Mouse (Mus musculus): ENCODE results near the gene Hoxa6.
A peak's percentile ranks its signal among the peaks of the same experiment; 100 is the strongest.

Hoxa6 gene

GRCm38 (mm10) chr6:52241001-52241621 lies 32.6 kb upstream of the Hoxa6 start:
- no peak for DNase-seq (ENCODE audit: low spot score in 2 of 2)

DNA sequence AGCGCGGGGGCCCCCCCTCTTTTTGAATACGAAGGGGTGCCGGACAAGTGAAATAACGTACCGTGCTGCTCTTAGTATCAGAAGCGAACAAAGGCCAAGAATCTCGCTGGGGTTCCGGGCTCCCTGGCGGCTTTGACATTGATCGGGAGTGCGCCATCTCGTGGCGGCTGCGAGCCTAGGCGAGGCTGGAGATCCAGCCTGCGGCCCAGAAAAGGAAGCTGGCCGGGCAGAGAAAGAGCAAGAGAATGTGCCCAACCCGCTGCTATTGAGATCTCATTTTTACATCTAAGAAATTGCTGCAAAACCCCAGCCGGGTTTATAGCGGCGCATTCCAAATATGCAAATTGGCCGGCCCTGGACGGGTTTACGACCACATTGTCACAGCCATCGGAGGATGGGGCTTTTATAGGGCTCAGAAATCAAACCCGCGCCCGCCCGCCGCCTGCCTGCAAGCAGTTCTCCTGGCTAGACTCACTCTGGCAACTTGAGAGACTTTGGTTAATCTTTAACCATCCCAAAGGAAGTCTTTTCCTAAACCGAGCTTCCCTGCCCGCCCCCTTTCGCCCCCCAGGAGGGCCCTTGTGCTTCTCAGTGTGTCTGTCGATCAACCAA lies 32.0 kb upstream of the Hoxa6 start, which contains the start of gene Hoxa10:
Hoxa10 (minus strand) TSS at position 466 of the 612 bp plus-strand sequence.
- DNase-seq (ENCODE audit: low spot score in 2 of 2): peak; percentile 55 to 78

GRCm38 (mm10) chr6:52239625-52240388 lies 31.3 kb upstream of the Hoxa6 start:
- DNase-seq (ENCODE audit: low spot score in 2 of 2): no peak

DNA sequence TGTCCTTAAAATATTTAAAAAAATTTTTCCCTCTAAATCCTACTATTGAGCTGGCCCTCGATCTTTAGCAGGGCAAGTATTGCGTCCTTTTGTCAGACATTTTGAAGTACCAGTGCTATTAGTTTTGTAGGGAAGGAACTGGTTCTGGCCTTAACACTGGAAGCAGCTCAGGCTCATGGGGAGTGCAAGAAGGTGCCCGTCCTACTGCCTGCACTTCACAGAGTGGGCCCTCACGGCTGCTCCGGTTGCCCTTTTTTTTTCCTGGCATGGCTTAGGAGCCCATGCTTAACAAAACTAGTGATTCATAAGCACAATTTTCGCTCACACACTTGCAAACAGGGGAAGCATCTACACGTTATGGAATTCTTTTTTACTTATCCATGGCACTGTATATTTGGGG lies 30.5 kb upstream of the Hoxa6 start:
- DNase-seq (ENCODE audit: low spot score in 2 of 2): no peak

DNA sequence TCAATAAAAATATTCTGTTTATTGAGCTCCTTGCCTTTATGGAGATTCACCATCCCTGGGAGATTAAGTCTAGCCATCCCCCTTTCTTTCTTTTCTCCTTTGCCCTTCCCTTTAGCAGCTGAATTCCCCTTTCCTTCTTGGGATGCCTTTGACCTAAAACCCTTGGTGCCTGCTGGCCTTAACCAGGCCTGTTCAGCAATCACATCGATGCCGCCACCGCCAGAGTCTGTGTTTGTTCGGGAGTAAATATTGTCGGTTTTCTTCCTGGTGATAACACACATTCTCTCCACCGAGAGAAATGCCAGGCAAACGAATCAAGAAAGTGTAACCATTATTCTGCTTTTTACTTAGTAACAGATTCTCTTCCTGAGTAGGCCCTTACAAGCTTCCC lies 29.6 kb upstream of the Hoxa6 start:
- no peak for DNase-seq (ENCODE audit: low spot score in 2 of 2)

DNA sequence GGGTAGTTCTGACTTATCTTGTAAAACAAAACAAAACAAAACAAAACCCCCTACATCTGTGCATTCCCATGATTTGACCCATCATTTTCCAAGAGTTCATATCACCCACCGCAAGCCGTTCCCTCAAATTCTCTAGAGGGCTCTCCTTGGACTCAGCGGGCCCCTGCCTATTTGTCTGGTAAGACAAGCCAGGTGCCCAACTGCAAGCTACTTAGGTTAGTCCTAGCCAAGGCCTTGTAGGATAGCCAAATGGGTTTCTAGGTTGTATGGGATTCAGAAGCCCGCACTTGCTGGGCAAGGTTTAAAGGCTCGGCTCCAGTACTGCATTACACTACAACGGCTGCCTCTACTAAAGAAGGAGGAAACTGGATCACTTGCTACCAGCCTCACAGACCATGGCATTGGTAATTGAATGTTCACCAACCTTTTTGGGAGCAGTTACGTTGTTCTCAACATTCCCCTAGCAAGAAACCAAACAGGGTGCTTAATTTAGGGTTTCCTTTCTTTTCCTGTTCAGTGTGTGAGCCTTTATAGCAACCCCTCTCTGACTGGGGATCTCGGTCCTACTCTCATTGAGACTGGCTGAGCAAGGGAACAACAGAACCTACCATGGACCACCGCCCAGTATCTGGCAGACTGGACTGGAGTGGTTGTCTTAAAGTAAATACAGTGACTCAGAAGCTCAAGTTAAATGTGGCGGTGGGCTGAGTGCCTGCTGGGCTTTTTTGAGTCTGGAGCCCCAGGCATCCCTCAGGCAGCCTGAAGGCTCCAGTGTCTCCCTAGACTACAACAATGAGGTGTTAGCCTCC lies 29.0 kb upstream of the Hoxa6 start:
- DNase-seq (ENCODE audit: low spot score in 2 of 2): no peak

GRCm38 (mm10) chr6:52236806-52237205 lies 28.3 kb upstream of the Hoxa6 start:
- no peak for DNase-seq (ENCODE audit: low spot score in 2 of 2)

DNA sequence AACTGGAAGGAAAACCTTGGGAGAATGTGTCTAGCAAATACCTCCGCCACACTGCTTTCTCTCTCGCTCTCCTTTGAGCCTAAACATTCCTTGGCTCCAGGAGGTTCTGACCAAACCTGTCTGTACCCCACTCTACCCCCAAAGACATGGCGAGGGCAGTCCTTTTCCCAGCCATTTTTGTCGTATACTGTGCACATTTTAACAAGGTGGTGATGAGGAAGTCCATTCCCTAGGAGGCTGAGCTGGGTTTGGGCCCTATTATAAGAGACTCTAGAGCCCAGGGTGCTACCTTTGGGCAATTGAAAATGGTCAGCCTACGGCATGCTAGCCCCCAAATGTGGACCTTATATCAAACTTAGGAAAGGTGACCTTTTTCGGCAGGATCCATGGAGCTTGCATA lies 27.3 kb upstream of the Hoxa6 start:
- DNase-seq (ENCODE audit: low spot score in 2 of 2): no peak

GRCm38 (mm10) chr6:52235267-52235666 lies 26.7 kb upstream of the Hoxa6 start:
- DNase-seq (ENCODE audit: low spot score in 2 of 2): no peak

- no peak for DNase-seq (ENCODE audit: low spot score in 2 of 2)
Measured at GRCm38 (mm10) chr6:52234428-52235140, 26.1 kb upstream of the Hoxa6 start.

- DNase-seq (ENCODE audit: low spot score in 2 of 2): no peak
Measured at GRCm38 (mm10) chr6:52233546-52234427, 25.3 kb upstream of the Hoxa6 start.

DNA sequence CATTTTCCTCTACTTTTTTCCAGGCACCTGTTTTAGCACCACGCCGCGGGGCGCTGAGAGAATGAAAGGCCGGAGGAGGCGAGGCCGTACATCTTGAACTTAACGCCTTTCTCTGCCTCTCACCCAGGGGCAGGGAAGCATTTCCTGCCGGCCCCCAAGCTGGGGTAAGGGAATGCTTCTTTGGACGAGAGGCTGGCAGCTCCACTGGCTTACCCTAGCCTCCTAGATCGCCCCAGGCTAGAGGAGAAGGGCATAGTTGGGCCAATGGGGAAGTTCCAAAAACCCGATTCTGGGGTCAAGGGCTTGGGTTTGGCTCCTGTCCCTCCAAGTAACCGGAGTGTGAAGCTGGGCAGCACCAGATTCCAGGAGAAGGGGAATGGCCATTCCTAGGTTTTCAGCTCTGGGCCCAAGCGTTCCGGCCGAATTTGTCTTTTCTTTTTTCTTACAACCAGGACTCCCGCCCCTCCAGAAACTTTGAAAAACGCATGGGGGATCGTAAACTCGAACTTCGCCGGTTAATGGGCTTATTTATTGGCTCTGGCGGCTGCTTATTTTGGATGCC lies 24.5 kb upstream of the Hoxa6 start:
- no peak for DNase-seq (ENCODE audit: low spot score in 2 of 2)

GRCm38 (mm10) chr6:52232568-52232965 lies 24.0 kb upstream of the Hoxa6 start:
- no peak for DNase-seq (ENCODE audit: low spot score in 2 of 2)

GRCm38 (mm10) chr6:52231885-52232567 lies 23.5 kb upstream of the Hoxa6 start:
- no peak for DNase-seq (ENCODE audit: low spot score in 2 of 2)

GRCm38 (mm10) chr6:52230516-52231165 lies 22.1 kb upstream of the Hoxa6 start, which contains the start of gene Hoxa9:
Hoxa9 (minus strand) TSS chr6:52231089.
- no peak for DNase-seq (ENCODE audit: low spot score in 2 of 2)

- DNase-seq (ENCODE audit: low spot score in 2 of 2): no peak
Measured at GRCm38 (mm10) chr6:52229558-52230416, 21.3 kb upstream of the Hoxa6 start.

DNA sequence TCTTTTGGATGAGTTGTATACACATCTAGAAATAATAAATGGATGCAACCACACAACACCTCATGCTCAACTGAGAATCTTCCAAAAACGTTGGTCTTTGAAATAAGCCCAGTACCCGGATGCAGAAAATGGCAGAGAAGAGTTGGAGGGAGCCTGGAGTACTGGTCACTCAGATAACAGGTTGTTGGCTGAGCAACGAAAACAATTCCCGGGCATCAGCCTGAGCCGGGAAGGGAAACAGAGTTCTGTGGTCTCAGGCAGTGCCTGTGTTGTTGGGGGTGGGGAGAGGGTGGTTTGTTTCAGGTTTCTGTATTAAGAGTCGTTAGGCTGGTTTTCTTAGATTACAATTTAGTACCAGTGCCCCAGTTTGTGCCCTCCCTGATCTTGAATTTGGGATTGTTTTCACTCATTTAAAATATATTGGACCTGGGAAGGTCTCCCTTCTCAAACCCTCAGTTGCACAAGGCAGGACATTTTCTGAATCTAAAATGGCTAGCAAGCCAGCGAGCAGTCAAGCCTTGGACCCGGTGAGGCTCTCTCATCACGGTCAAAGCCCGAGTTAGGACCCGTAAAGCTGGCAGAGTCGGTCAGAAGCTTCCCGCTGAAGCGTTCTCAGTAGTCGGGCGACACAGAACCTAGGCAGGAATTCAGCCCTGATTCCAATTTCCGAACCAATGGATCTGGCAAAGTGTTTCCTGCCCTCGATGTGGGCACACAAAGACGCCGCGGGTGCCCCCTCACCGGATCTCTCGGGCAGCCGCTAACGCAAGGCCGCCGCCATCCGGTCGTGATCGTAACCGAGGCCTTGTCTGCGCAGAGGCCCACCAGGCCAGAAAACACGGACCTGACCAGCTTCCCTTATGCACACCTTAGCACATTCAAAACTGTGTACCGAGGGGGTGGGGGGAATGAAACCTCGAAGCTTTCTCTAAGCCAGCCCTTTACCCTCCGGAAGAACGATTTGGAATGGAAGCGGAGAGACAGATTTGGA lies 20.2 kb upstream of the Hoxa6 start:
- no peak for DNase-seq (ENCODE audit: low spot score in 2 of 2)

All from thymus, postnatal 10 days (tissue).